Mouse (Mus musculus): ENCODE measurements around the gene Sod1. TPM values are rescaled to one million over a fixed set of nuclear protein-coding genes. Genes with fewer than 3 reads are reported as not detected.

Gene Sod1
- polyA plus RNA-seq, 1 experiment from 2014 or later = 1,474 TPM

- Histone ChIP-seq H3K27me3 (ENCODE audit: insufficient read depth, low read length) (no peaks in the 10 kb centered on the region), H3K27ac (ENCODE audit: low read depth) (no peak overlapping the region), H3K4me2 (ENCODE audit: low read depth, low read length) (no peak overlapping the region), H3K4me3 (ENCODE audit: low read depth, low read length) (no peak overlapping the region), H3K4me1 (ENCODE audit: insufficient read depth) (peaks cover 10% of the 10 kb centered on the region), H3K9ac (replicated peaks) (no peak overlapping the region), H3K9me3 (ENCODE audit: low read length) (no peaks in the 10 kb centered on the region), H3K36me3 (replicated peaks; ENCODE audit: insufficient read depth, low read length) (peaks cover 48% of the 10 kb centered on the region)
- DNase-seq = no peak
- TF ChIP-seq CTCF (IDR thresholded peaks at IDR 0.05; ENCODE audit: low read depth) (no peak), EP300 (IDR thresholded peaks at IDR 0.05; ENCODE audit: low read depth) (no peak)
- ATAC-seq = no peak
- WGBS (ENCODE audit: insufficient replicate concordance) = 78% methylated on average over 5 of the region's 5 CpGs
Measured at GRCm38 (mm10) chr16:90259623-90260022, 39.1 kb downstream of the Sod1 start.

- no peak for TF ChIP-seq CTCF (IDR thresholded peaks at IDR 0.05; ENCODE audit: low read depth)
- TF ChIP-seq EP300 (IDR thresholded peaks at IDR 0.05; ENCODE audit: low read depth) = no peak
Measured at GRCm38 (mm10) chr16:90260097-90260496, 39.5 kb downstream of the Sod1 start.

DNA sequence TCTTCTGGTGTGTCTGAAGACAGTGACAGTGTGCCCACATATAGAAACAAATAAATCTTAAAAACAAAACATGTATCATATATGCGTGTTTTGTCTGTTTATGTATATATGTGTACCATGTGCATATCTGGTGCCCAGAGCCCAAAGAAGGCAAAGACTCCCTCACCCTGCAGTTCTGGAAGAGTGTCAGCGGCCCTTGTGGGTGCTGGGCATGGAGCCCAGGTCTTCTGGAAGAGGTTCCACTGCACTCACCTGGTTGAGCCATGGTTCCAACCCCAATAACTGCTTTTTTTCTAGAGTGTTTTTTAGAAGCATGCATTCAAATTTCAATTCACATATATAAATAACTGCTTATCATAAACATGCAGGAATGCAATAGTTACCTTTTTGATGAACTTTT lies 41.2 kb downstream of the Sod1 start:
- DNase-seq = no peak
- Histone ChIP-seq H3K27me3 (ENCODE audit: insufficient read depth, low read length) (no peaks in the 10 kb centered on the region), H3K27ac (ENCODE audit: low read depth) (no peak overlapping the region), H3K9ac (replicated peaks) (no peak overlapping the region), H3K4me2 (ENCODE audit: low read depth, low read length) (no peak overlapping the region), H3K36me3 (replicated peaks; ENCODE audit: insufficient read depth, low read length) (peaks cover 37% of the 10 kb centered on the region), H3K4me3 (ENCODE audit: low read depth, low read length) (no peak overlapping the region), H3K9me3 (ENCODE audit: low read length) (no peaks in the 10 kb centered on the region), H3K4me1 (ENCODE audit: insufficient read depth) (peaks cover 23% of the 10 kb centered on the region)
- TF ChIP-seq CTCF (IDR thresholded peaks at IDR 0.05; ENCODE audit: low read depth) (no peak), EP300 (IDR thresholded peaks at IDR 0.05; ENCODE audit: low read depth) (no peak)
- no peak for ATAC-seq
- WGBS (ENCODE audit: insufficient replicate concordance) = 98% methylated on average over 2 of the region's 2 CpGs

More at GRCm38 (mm10) chr16:90260097-90260496, 39.5 kb downstream of the Sod1 start:
- peaks cover 11% of the 10 kb centered on the region for H3K4me1 ChIP-seq (ENCODE audit: insufficient read depth)
- H3K36me3 ChIP-seq (replicated peaks; ENCODE audit: insufficient read depth, low read length) = peaks cover 47% of the 10 kb centered on the region
- H3K9me3 ChIP-seq (ENCODE audit: low read length) = no peaks in the 10 kb centered on the region
- WGBS (ENCODE audit: insufficient replicate concordance) = 60% methylated on average over 4 of the region's 4 CpGs
- H3K27ac ChIP-seq (ENCODE audit: low read depth) = no peak overlapping the region
- H3K4me3 ChIP-seq (ENCODE audit: low read depth, low read length) = no peak overlapping the region
- ATAC-seq (no peak), DNase-seq (no peak)
- H3K4me2 ChIP-seq (ENCODE audit: low read depth, low read length) = no peak overlapping the region
- no peak overlapping the region for H3K9ac ChIP-seq (replicated peaks)
- no peaks in the 10 kb centered on the region for H3K27me3 ChIP-seq (ENCODE audit: insufficient read depth, low read length)

DNA sequence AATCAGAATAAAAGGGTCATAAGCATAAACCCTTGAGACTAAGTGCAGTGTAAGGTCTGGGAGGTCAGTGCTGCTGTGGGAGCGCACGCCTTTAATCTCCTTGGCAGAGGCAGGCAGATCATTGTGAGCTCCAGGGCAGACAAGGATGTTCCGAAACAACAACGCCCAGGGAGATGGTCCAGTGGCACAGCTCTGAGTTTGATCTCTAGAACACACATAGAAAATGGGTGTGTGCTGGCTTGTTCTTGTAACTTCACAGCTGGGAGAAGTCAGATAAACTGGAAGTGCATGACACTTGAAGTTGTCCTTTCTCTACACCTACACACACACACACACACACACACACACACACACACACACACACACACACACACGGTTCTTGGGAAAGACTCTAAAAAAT lies 43.5 kb downstream of the Sod1 start:
- peak overlapping the region; percentile 3; the same call in 1 of the 2 replicates for H3K27ac ChIP-seq (ENCODE audit: low read depth)
- WGBS (ENCODE audit: insufficient replicate concordance) = 55% methylated on average over 5 of the region's 5 CpGs
- peaks cover 25% of the 10 kb centered on the region for H3K36me3 ChIP-seq (replicated peaks; ENCODE audit: insufficient read depth, low read length)
- no peak overlapping the region for H3K4me3 ChIP-seq (ENCODE audit: low read depth, low read length)
- peak; percentile 28 for DNase-seq
- H3K4me1 ChIP-seq (ENCODE audit: insufficient read depth) = peaks cover 37% of the 10 kb centered on the region
- H3K27me3 ChIP-seq (ENCODE audit: insufficient read depth, low read length) = no peaks in the 10 kb centered on the region
- no peak overlapping the region for H3K9ac ChIP-seq (replicated peaks)
- TF ChIP-seq CTCF (IDR thresholded peaks at IDR 0.05; ENCODE audit: low read depth) (no peak), EP300 (IDR thresholded peaks at IDR 0.05; ENCODE audit: low read depth) (peak; percentile 36; the same call in 1 of the 2 replicates)
- peak; percentile 83 for ATAC-seq
- H3K4me2 ChIP-seq (ENCODE audit: low read depth, low read length) = peak overlapping the region; percentile 35
- no peaks in the 10 kb centered on the region for H3K9me3 ChIP-seq (ENCODE audit: low read length)

DNA sequence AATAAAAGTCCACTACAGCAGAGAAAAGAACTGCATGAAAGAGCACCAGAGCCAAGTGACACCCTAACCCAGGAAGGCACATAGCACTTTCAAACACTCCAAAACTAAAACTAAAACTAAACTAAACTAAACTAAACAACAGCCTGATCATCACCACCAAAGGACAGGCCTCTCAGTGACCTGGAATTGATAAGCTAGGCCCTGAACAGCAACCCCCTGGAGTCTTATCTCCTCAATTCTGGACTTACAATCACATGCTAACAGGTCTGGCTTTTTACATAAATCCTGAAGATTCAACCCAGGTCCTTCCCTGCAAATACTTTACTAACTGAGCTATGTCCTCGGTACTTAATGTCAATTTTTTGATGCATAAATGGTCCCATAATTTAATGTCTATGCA lies 44.6 kb downstream of the Sod1 start:
- peak overlapping the region; percentile 34; the same call in 1 of the 2 replicates for H3K27ac ChIP-seq (ENCODE audit: low read depth)
- 0 out of 2 replicates have a peak overlapping the region, but pooled peaks have one; percentile 16 for H3K9ac ChIP-seq (replicated peaks)
- no peak for TF ChIP-seq CTCF (IDR thresholded peaks at IDR 0.05; ENCODE audit: low read depth)
- 0 out of 2 replicates have a peak, but pooled peaks have one; percentile 13 for TF ChIP-seq EP300 (IDR thresholded peaks at IDR 0.05; ENCODE audit: low read depth)
- H3K9me3 ChIP-seq (ENCODE audit: low read length) = no peaks in the 10 kb centered on the region
- H3K4me2 ChIP-seq (ENCODE audit: low read depth, low read length) = no peak overlapping the region
- DNase-seq (no peak), ATAC-seq (0 out of 2 replicates have a peak, but pooled peaks have one; percentile 26)
- WGBS (ENCODE audit: insufficient replicate concordance) = 40% methylated on average over 1 of the region's 1 CpGs
- peaks cover 41% of the 10 kb centered on the region for H3K4me1 ChIP-seq (ENCODE audit: insufficient read depth)
- H3K4me3 ChIP-seq (ENCODE audit: low read depth, low read length) = no peak overlapping the region
- no peaks in the 10 kb centered on the region for H3K27me3 ChIP-seq (ENCODE audit: insufficient read depth, low read length)
- peaks cover 17% of the 10 kb centered on the region for H3K36me3 ChIP-seq (replicated peaks; ENCODE audit: insufficient read depth, low read length)

GRCm38 (mm10) chr16:90266581-90266980 lies 46.0 kb downstream of the Sod1 start:
- H3K4me1 ChIP-seq (ENCODE audit: insufficient read depth) = peaks cover 44% of the 10 kb centered on the region
- peaks cover 4% of the 10 kb centered on the region; the same call in 1 of the 2 replicates for H3K36me3 ChIP-seq (replicated peaks; ENCODE audit: insufficient read depth, low read length)
- H3K9ac ChIP-seq (replicated peaks) = no peak overlapping the region
- 17% methylated on average over 1 of the region's 1 CpGs for WGBS (ENCODE audit: insufficient replicate concordance)
- H3K27me3 ChIP-seq (ENCODE audit: insufficient read depth, low read length) = no peaks in the 10 kb centered on the region
- H3K4me2 ChIP-seq (ENCODE audit: low read depth, low read length) = no peak overlapping the region
- DNase-seq (no peak), ATAC-seq (no peak; the same call in 1 of the 2 replicates)
- no peaks in the 10 kb centered on the region for H3K9me3 ChIP-seq (ENCODE audit: low read length)
- no peak overlapping the region for H3K4me3 ChIP-seq (ENCODE audit: low read depth, low read length)
- no peak overlapping the region for H3K27ac ChIP-seq (ENCODE audit: low read depth)
- TF ChIP-seq CTCF (IDR thresholded peaks at IDR 0.05; ENCODE audit: low read depth) (no peak), EP300 (IDR thresholded peaks at IDR 0.05; ENCODE audit: low read depth) (no peak)

All from liver, postnatal 0 days (tissue).